24 mouse cellular contexts compared by ENCODE assay signal in the genomic region with DNA sequence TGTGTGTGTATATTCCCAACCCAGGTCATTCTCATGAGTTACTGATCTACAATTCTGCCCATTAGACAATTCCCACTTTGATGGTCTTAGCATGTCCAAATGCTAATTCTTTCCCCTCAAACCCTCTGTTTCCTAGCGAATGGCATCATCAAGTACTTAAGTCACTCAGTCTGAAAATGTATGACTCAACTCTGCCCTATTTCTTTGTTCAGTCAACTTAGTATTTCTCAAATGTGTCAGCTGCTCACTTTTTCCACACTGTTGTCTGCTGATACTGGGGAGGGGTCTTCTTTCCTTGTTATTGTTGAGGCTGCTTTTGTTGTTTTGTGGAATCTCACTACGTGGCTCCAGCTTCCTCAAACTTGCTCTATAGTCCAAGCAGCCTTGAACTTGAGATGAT. TPM values are rescaled to one million over a fixed set of nuclear protein-coding genes. Genes with fewer than 3 reads are reported as not detected.
"Had no signal": no experiment of that assay in that cellular context is flagged by ENCODE, and none has a peak within 500 bp of the region (broad histone marks: within the 10 kb centered on the region; RNA-seq: fewer than 3 reads in every experiment).

No protein-coding gene starts in this region.

- H3K4me1 ChIP-seq: midbrain, embryonic 15.5 days; neural tube, embryonic 15.5 days had no signal

- H3K36me3 ChIP-seq: limb, embryonic 10.5 days; limb, embryonic 13.5 days; liver, embryonic 12.5 days; liver, embryonic 15.5 days; lung, embryonic 15.5 days; midbrain, embryonic 12.5 days; midbrain, embryonic 15.5 days; neural tube, embryonic 12.5 days; neural tube, embryonic 15.5 days; stomach, embryonic 15.5 days had no signal

- H3K27me3 ChIP-seq: limb, embryonic 13.5 days; liver, embryonic 12.5 days; liver, embryonic 15.5 days; lung, embryonic 15.5 days; midbrain, embryonic 12.5 days; midbrain, embryonic 15.5 days; neural tube, embryonic 12.5 days; neural tube, embryonic 15.5 days; stomach, embryonic 15.5 days had no signal

- H3K4me3 ChIP-seq: layer of hippocampus, adult 2 months; limb, embryonic 10.5 days; limb, embryonic 13.5 days; liver, embryonic 12.5 days; liver, embryonic 15.5 days; lung, embryonic 15.5 days; midbrain, embryonic 12.5 days; midbrain, embryonic 15.5 days; neural tube, embryonic 12.5 days; neural tube, embryonic 15.5 days; stomach, embryonic 15.5 days had no signal

- H3K9me3 ChIP-seq: limb, embryonic 10.5 days; limb, embryonic 13.5 days; liver, embryonic 12.5 days; liver, embryonic 15.5 days; lung, embryonic 15.5 days; midbrain, embryonic 12.5 days; midbrain, embryonic 15.5 days; neural tube, embryonic 12.5 days; neural tube, embryonic 15.5 days; stomach, embryonic 15.5 days had no signal

- H3K4me2 ChIP-seq: limb, embryonic 13.5 days; liver, embryonic 12.5 days; liver, embryonic 15.5 days; lung, embryonic 15.5 days; midbrain, embryonic 12.5 days; midbrain, embryonic 15.5 days; neural tube, embryonic 12.5 days; neural tube, embryonic 15.5 days; stomach, embryonic 15.5 days had no signal

- H3K27ac ChIP-seq: kidney, postnatal 0 days; layer of hippocampus, adult 2 months; limb, embryonic 10.5 days; limb, embryonic 13.5 days; liver, embryonic 12.5 days; liver, embryonic 15.5 days; lung, embryonic 15.5 days; macrophage; midbrain, embryonic 12.5 days; midbrain, embryonic 15.5 days; neural tube, embryonic 12.5 days; neural tube, embryonic 15.5 days; stomach, embryonic 15.5 days had no signal

- DNase-seq: kidney, postnatal 25 days; layer of hippocampus, adult 9-11 months; liver; lung, adult 18-20 months; lung, postnatal 10 days; right cerebral cortex, adult 18-20 months; spleen, adult 18-20 months; thymus, postnatal 36 days had no signal

- ATAC-seq: liver, embryonic 12.5 days; midbrain, embryonic 15.5 days had no signal

- H3K9ac ChIP-seq: limb, embryonic 13.5 days; liver, embryonic 12.5 days; liver, embryonic 15.5 days; lung, embryonic 15.5 days; midbrain, embryonic 12.5 days; midbrain, embryonic 15.5 days; neural tube, embryonic 12.5 days; neural tube, embryonic 15.5 days; stomach, embryonic 15.5 days had no signal

RNA-seq across cellular contexts. Expression of a gene that starts 2.7 kb away (rescaled TPM):
- total RNA-seq: layer of hippocampus, adult 2 months; left cerebral cortex, adult 18-20 months; left cerebral cortex, postnatal 25 days; megakaryocyte, adult 5-6 weeks had no signal
- polyA plus RNA-seq: macrophage; midbrain, embryonic 12.5 days; midbrain, embryonic 15.5 days; neural tube, embryonic 12.5 days; neural tube, embryonic 15.5 days had no signal
